Mouse (Mus musculus): ENCODE results near the gene Dhtkd1. TPM values are rescaled to one million over a fixed set of nuclear protein-coding genes. Genes with fewer than 3 reads are reported as not detected.

Dhtkd1 gene
- polyA plus RNA-seq, 1 experiment from 2014 or later = 6.5 TPM

DNA sequence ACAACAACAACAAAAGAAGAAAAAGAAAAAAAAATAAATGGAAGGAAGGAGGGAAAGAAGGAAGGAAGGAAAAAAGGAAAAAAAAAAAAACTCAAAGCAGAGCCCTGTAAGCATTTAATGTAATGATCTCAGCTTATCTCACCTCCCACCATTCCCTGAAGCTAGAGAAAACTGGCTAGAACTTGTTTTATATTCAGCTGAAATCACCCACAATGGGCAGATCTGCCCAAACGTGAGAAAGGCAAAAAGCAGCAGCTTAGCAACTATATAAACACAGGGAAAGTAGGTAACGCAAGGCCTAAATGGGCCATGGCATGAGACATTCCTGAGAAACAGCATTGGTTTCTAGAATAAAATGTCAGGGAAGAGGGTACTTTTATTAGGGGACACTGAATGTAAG is 53.2 kb downstream of the Dhtkd1 start:
- Histone ChIP-seq H3K36me3 (peaks cover 32% of the 10 kb centered on the region), H3K4me1 (peaks cover 11% of the 10 kb centered on the region), H3K27me3 (replicated peaks) (no peaks in the 10 kb centered on the region), H3K4me2 (no peak overlapping the region), H3K27ac (replicated peaks) (no peak overlapping the region), H3K9ac (replicated peaks) (no peak overlapping the region), H3K9me3 (replicated peaks) (no peaks in the 10 kb centered on the region), H3K4me3 (replicated peaks) (no peak overlapping the region)
- ATAC-seq (ENCODE audit: low FRiP score) = no peak
- WGBS = 69% methylated on average over 2 of the region's 2 CpGs

DNA sequence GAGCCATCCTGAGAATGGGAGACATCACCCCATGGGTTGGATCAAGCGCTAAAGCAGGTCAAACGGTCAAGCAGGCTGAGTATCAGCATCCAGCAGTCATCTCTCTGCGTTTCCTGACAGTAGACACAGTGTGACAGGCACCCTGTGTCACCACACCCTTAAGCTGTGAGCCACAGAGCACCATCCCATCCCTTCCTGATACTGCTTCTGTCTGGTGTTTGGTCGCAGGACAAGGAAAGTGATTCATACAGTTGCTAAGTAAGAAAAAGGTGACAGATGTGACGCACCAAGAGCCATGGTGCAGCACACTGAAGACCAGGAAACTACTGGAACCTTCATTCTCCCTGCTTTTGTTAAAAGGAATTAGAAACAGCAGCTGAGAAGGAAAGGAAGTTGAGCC is 53.7 kb downstream of the Dhtkd1 start:
- Histone ChIP-seq H3K4me2 (no peak overlapping the region), H3K36me3 (peaks cover 34% of the 10 kb centered on the region), H3K4me1 (peaks cover 7% of the 10 kb centered on the region), H3K27ac (replicated peaks) (no peak overlapping the region), H3K9me3 (replicated peaks) (no peaks in the 10 kb centered on the region), H3K9ac (replicated peaks) (no peak overlapping the region), H3K27me3 (replicated peaks) (no peaks in the 10 kb centered on the region), H3K4me3 (replicated peaks) (no peak overlapping the region)
- no peak for ATAC-seq (ENCODE audit: low FRiP score)
- 96% methylated on average over 5 of the region's 5 CpGs for WGBS

DNA sequence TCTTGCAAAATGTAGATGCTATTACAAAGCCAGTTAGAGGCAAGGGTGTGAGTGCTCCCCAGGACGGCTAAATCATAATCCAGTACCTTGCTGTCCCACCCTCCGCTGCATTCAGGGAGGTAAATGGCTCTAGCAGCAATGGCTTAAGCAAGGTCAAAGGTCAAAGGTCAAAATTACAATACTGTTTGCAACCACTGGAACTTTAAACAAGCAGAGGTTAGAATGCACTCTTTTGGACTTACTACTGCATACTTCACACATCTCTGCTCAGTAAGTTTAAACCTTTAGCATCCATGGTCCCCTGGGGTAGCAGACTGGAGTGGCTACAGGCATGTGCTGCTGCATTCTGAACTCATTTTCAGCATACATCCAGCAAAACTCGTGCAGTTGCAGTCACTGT is 65.1 kb downstream of the Dhtkd1 start:
- no peak overlapping the region for H3K27ac ChIP-seq (replicated peaks)
- H3K27me3 ChIP-seq (replicated peaks) = no peaks in the 10 kb centered on the region
- no peaks in the 10 kb centered on the region for H3K9me3 ChIP-seq (replicated peaks)
- H3K4me3 ChIP-seq (replicated peaks) = no peak overlapping the region
- no peak overlapping the region for H3K4me2 ChIP-seq
- 47% methylated on average over 3 of the region's 3 CpGs for WGBS
- ATAC-seq (ENCODE audit: low FRiP score) = no peak
- peaks cover 61% of the 10 kb centered on the region for H3K36me3 ChIP-seq
- H3K4me1 ChIP-seq = no peaks in the 10 kb centered on the region
- H3K9ac ChIP-seq (replicated peaks) = no peak overlapping the region

DNA sequence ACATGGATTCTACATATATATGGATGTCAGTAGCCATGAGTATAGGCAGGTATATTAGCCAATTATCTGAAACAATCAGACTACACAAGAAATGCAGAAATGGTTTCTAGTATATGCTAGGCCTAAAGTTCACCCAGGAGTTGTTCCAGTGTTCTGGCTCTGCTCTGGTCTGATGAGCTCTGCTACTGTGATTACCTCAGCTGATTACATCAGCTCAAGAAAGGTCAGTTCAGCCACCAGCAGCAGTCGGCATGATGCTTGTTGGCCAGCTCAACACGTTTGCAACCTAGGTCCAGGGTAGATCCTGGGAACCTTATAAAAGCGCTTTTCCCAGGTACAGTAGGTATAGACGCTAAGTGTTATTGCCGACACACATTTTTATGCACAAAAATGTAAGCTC is 72.8 kb downstream of the Dhtkd1 start:
- Histone ChIP-seq H3K9ac (replicated peaks) (no peak overlapping the region), H3K4me3 (replicated peaks) (no peak overlapping the region), H3K9me3 (replicated peaks) (no peaks in the 10 kb centered on the region), H3K4me2 (no peak overlapping the region), H3K36me3 (peaks cover 55% of the 10 kb centered on the region), H3K27ac (replicated peaks) (no peak overlapping the region), H3K27me3 (replicated peaks) (no peaks in the 10 kb centered on the region), H3K4me1 (no peaks in the 10 kb centered on the region)
- 94% methylated on average over 5 of the region's 5 CpGs for WGBS
- ATAC-seq (ENCODE audit: low FRiP score) = no peak

DNA sequence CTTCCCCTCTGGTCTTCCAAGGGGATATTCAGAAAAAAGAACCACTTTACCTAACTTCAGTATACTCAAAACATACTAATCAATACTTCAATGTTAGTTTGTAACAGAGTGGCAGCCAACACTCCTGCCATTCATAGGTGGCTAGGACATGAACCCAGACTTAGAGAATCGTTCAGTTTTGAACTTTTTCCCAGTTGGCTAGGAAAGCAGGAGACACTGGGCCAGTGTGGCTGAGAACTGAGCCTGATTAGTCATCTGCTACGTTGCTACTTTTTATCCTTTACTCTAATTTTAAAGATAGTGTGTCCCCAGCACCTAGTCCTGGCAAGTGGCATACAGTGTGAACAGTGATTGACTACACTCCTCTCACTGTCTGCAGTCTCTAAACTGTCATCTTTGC is 74.9 kb downstream of the Dhtkd1 start:
- no peaks in the 10 kb centered on the region for H3K4me1 ChIP-seq
- ATAC-seq (ENCODE audit: low FRiP score) = no peak
- no peaks in the 10 kb centered on the region for H3K27me3 ChIP-seq (replicated peaks)
- 86% methylated on average over 2 of the region's 2 CpGs for WGBS
- no peak overlapping the region for H3K4me2 ChIP-seq
- no peak overlapping the region for H3K27ac ChIP-seq (replicated peaks)
- H3K9ac ChIP-seq (replicated peaks) = no peak overlapping the region
- H3K9me3 ChIP-seq (replicated peaks) = no peaks in the 10 kb centered on the region
- peaks cover 45% of the 10 kb centered on the region for H3K36me3 ChIP-seq
- no peak overlapping the region for H3K4me3 ChIP-seq (replicated peaks)

DNA sequence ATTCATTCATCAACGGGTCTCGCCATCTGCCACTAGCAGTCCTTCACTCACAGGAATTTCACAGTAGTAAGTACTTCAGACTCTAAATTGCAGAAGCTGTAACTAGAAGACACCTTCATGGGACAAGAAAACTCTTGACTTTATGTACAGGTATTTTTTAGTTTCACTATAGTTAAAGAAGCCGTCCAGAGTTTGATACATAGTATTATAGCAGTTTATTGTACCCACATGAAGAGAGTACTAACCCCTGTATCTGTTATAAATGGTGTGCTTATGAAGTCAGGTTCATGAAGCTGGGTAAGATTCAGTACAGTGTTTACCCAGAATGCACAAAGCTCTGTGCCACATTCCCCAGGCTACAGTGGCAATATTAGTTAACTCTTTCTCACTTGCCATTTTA is 79.8 kb downstream of the Dhtkd1 start, which contains the start of gene Gm13199:
TSS of gene Gm13199 (minus strand) at position 101 of the 400 bp plus-strand sequence.
- Histone ChIP-seq H3K4me2 (no peak within 1 kb of the TSS), H3K4me3 (replicated peaks) (no peak within 1 kb of the TSS), H3K27me3 (replicated peaks) (no peaks in the 10 kb centered on the region), H3K4me1 (no peaks in the 10 kb centered on the region), H3K9me3 (replicated peaks) (no peaks in the 10 kb centered on the region), H3K36me3 (peaks cover 49% of the 10 kb centered on the region), H3K9ac (replicated peaks) (no peak within 1 kb of the TSS), H3K27ac (replicated peaks) (no peak within 1 kb of the TSS)
- over 99% methylated on average over 3 of the region's 3 CpGs for WGBS
- ATAC-seq (ENCODE audit: low FRiP score) = no peak

DNA sequence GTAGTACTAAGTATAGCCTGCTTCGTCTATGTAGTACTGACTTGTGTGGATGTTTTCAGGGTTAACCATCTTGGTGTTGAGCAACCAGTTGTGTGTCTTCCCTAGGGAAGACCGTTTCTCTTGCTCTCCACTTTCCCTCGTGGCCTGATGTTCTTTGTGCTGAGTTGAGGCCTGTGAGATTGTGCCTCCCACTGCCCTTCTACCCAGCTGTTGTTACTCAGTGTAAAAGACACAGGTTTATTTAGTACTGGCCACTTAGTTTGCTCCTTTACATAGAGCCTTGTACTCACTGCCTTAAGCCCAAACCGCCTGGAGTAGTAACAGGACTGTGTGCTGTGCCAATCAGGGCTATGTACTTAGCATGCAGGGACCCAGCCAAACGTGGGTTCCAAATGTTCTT is 90.7 kb downstream of the Dhtkd1 start:
- Histone ChIP-seq H3K27me3 (replicated peaks) (no peaks in the 10 kb centered on the region), H3K4me3 (replicated peaks) (no peak overlapping the region), H3K4me1 (peaks cover 1% of the 10 kb centered on the region; the same call in 1 of the 2 replicates), H3K9ac (replicated peaks) (no peak overlapping the region), H3K4me2 (no peak overlapping the region), H3K27ac (replicated peaks) (no peak overlapping the region), H3K9me3 (replicated peaks) (no peaks in the 10 kb centered on the region), H3K36me3 (peaks cover 13% of the 10 kb centered on the region)
- no peak for ATAC-seq (ENCODE audit: low FRiP score)
- WGBS = 92% methylated on average over 5 of the region's 5 CpGs

DNA sequence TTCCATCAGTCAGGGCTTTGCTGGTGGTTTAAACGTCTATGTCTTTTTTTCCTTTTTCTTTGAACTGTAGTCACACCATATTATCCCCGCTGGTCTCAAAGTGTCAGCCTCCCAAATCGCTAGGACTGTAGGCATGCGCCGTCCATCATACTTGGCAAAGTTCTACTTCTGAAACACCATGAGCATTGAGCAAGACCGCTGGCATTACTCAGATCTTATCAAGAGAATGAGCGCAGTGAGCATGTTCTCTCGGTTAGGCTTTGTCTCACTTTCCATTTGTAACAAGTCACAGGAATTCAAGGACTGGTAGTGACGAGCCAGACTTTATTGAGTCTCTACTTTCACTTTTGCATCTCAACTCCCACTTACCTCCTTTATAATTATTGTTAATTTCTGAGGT is 91.5 kb downstream of the Dhtkd1 start:
- H3K9ac ChIP-seq (replicated peaks) = no peak overlapping the region
- no peak overlapping the region for H3K27ac ChIP-seq (replicated peaks)
- peaks cover 8% of the 10 kb centered on the region for H3K4me1 ChIP-seq
- 96% methylated on average over 9 of the region's 9 CpGs for WGBS
- peaks cover 12% of the 10 kb centered on the region; the same call in 1 of the 2 replicates for H3K36me3 ChIP-seq
- H3K9me3 ChIP-seq (replicated peaks) = no peaks in the 10 kb centered on the region
- ATAC-seq (ENCODE audit: low FRiP score) = no peak
- H3K4me3 ChIP-seq (replicated peaks) = no peak overlapping the region
- no peak overlapping the region for H3K4me2 ChIP-seq
- no peaks in the 10 kb centered on the region for H3K27me3 ChIP-seq (replicated peaks)

Other genes starting within 250 kb of the Dhtkd1 start
- 7.6 and 9.7 TPM in 2 replicates for gene Camk1d, start 228.3 kb downstream of the Dhtkd1 start, polyA plus RNA-seq (2015; fragmentation: Nextera tagmentation; extraction: Ambion mirVana)
- 28.8 and 40.0 TPM in 2 replicates for gene Nudt5, start 97.8 kb downstream of the Dhtkd1 start, polyA plus RNA-seq (2015; fragmentation: Nextera tagmentation; extraction: Ambion mirVana)
- gene Cdc123, start 97.6 kb downstream of the Dhtkd1 start, polyA plus RNA-seq (2015; fragmentation: Nextera tagmentation; extraction: Ambion mirVana) = 275 and 295 TPM in 2 replicates
- 0.83 and 1.8 TPM in 2 replicates for gene Gm13199, start 79.9 kb downstream of the Dhtkd1 start, polyA plus RNA-seq (2015; fragmentation: Nextera tagmentation; extraction: Ambion mirVana)
- gene Sec61a2, start 47.4 kb downstream of the Dhtkd1 start, polyA plus RNA-seq (2015; fragmentation: Nextera tagmentation; extraction: Ambion mirVana) = 118 and 122 TPM in 2 replicates
- gene Upf2, start 8.7 kb upstream of the Dhtkd1 start, polyA plus RNA-seq (2015; fragmentation: Nextera tagmentation; extraction: Ambion mirVana) = 7.3 and 8.0 TPM in 2 replicates
- gene Proser2, start 187.4 kb upstream of the Dhtkd1 start, polyA plus RNA-seq (2015; fragmentation: Nextera tagmentation; extraction: Ambion mirVana) = 14.5 and 18.8 TPM in 2 replicates